Mouse (Mus musculus) left cerebral cortex, adult 9 months (tissue): ENCODE measurements at regions not wholly inside any gene's neighbourhood (a gene's known extent, or its start where the extent isn't known, plus 50 kb on each side); places are given as distances from the start of the nearest gene placed in this dataset.

Experiments used
- DNase-seq, 2 experiments: peaks; one replicate each; pipeline ENCODE4 v3.0.0; 2022; ENCODE audit warnings: low spot score in 2 of 2

DNA sequence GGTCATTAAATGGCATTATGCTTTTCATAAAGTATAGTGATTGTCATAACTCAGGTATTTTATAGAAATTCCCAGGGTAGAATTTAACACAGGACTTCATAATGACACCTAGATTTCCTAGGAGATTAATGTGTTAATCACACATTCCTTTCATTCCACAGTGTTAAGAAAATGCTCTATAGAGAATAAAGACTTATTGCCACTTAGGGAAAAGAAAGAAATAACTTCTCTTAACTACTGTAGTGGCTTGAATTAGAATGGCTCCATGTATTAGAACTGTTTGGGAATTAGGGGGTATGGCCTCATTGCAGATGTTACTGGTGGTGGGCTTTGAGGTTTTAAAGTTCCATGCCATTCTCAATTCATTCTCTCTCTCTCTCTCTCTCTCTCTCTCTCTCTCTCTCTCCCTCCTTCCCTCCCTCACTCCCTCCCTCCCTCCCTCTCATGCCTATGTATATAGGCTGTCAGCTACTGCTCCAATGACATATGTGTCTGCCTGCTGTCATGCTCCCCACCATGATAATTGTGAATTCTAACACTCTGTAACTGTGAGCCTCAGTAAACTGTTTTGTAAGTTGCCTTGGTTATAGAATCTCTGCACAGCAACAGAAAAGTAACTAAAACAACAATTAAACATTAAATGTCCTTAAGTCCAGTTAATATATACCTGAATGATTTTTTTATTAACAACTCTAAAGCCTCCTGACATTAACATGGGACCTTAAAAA is 425.1 kb upstream of the Depdc1a start:
- DNase-seq, result no peak

DNA sequence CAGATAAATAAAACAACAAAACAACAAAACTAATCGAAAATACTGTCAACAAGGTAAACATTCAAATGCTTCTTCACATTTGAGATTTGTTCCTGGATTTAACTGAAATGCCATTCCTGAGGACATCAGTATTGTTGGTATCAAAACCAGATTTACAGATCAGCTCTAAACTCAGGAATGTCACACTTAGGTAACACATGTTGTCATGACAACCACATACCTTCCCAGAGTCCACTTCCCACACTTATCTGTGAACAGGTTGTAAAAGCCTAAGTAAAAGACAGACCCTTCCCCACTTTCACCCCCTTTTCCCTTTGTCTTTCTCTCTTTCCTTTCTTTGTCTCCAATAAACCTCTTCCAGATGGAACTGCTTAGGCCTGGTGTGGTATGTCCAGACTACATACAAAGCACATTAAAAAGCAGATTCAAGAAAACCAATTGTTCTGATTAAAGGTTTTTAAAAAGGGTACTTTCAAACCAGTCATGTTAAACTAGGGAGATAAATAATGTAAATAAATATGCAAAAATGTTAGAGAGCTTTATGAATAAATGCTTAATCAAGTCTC is 438.2 kb upstream of the Depdc1a start:
- DNase-seq, result no peak

DNA sequence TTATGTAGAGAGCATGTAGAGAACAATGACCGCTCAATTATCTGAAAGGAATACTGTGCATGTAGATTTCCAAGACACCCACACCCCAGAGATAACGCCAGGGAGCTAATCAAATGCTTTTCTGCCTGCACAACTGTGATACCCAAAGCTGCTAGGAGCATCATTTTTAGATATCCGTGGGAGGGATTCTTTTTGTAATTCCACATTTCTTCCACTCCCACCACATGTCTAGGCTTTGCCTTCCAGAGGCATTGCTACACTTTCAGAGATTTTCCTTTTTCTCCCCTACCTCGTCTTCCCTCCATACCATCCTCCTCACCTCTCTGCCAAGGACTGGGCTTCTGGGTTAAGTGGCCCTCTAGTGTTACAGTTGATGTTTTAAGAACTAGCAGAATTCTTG is 460.4 kb upstream of the Depdc1a start:
- DNase-seq, result peak; percentile 80 to 85

DNA sequence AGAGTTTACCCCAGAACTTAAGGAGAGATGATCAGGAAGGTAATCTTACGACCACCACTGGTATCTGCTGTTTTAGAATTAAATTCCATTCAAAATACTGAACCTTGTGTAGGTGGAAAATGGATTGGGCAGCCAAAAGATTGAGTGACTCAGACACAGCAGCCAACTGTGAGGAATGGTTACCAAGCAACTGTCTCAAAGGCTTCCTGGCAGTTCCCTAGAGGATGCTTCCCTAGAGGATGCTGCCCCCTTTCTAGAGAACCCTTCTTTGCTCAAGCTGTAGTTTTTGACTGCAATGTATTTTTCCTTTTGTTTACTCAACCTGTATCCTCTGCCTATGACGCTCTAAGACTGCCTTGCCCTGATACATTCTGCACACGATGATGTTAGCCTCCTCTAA is 463.7 kb upstream of the Depdc1a start:
- DNase-seq, result peak; percentile 43 to 49

DNA sequence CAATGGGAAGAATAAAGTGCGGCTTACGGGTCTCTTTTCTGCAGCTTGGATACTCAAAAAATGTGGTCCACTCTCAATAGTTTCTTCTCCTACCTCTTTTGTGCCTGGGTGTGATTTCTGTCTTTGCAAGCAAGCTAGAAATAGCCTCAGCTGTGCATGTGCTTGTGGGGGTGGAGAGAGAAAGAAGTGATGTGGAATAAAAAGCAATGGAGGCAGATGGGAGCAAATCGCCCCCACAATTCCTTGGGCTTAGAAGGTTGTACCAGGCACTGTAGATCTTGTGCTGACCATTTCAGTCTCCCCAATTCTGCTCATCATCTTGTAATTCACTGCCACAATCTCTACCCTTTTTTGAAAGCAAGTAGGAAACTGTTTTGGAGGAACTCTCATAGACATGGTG is 464.6 kb upstream of the Depdc1a start:
- peak; percentile 79 to 80 for DNase-seq

DNA sequence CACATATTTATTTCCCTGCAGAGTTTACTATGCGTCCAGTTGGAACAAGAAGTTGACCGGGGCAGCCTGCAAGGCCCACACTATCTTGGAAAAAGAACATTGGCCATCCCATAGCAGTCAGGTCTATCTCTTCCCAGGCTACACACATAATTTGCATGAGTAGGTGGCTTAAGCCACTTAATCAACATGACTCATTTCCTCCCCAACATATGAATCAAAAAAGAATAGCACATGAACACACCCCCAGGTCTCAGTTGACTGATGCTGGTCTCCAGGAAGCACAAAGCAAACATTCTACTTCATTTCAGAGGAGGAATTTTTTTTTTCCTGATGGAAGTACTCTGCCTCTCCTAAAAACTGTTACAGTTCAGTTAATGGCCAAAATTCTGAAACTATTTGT is 465.3 kb upstream of the Depdc1a start:
- no peak for DNase-seq

DNA sequence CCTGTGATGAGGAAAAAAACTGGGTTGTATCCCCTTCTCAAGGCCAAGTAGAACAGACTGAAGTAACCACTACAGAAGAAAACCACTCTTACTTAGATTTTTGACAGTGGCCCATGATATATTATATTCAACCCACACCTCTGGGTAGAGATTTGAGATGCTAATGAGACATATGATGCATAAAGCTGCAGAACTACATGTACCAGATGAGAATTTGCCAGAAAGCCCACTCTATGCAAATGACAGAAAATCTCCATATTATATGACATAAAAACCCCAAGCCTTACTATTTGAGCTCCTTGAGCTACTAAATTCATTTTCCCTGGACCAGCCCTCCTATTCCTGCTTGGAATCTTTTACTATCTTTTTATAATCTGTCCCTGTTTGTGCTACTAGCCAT is 458.4 kb upstream of the Lrrc7 start:
- no peak for DNase-seq

DNA sequence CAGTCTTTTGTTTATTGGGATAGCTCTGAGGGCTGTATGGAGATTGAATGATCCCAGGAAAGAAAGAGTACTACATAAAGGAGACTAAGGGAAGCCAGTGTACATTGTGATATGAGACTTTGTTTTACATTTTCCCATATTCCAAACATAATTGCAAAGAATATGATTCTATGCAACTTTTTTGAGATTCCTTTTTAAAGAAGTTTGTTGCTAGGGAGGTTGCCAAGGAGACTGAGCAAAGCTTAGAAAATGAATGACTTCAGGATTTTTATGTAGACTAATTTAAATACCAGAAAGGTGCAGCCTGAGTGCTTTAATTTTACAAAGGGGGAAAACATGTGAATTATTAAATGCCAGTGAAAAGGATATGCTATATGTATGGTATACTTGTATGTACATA is 455.2 kb upstream of the Lrrc7 start:
- peak in 1 of 2 experiments; percentile 25 for DNase-seq

DNA sequence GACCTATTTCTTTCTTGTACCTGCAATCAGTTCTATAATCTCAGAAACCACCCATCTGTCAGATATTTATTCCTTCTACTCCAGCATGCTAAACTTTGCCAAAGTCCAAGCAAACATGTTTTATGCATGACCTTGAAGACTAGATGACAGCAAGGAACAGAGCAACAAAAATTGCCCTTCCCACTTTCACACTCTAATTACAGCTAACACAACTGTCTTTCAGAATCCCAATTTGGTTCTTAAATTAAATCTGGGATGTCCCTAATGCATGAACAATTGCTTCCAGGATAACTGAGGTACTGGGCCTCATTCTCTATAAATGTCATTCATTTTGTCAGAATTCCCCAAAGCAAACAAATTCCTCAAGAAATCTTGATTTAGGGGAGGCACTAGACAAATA is 454.4 kb upstream of the Lrrc7 start:
- DNase-seq, result no peak

DNA sequence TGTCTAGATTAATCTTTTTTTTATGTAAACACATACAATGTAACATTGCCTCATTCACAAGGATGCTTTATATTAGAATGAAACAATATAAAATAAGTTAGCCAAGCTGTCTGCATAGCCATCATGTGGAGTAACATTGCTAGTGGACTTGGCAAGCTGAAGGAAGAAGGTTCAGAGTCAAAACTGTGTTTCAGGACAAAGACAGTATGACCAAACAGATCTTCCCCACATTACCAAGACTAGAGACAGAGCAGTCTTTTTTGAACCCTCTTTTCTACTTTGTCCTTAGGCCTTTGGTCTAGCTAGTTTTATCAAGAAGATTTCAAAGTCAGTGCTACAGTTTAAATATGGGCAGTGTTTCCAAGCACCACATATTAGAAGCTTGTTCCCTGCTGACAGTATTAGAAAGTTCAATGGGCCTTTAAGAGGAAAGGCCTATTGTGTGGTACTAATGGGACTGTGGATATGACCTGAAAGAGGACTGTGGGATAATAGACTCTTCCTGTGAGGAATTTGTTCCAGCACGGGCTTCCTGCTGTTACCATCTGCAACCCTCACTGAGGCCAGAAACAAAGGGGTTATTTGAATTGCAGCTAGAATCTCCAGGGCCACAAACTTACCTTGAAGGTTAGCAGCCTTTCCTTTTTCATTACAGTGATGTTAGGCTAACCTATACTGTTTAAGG is 449.1 kb upstream of the Lrrc7 start:
- DNase-seq, result no peak

DNA sequence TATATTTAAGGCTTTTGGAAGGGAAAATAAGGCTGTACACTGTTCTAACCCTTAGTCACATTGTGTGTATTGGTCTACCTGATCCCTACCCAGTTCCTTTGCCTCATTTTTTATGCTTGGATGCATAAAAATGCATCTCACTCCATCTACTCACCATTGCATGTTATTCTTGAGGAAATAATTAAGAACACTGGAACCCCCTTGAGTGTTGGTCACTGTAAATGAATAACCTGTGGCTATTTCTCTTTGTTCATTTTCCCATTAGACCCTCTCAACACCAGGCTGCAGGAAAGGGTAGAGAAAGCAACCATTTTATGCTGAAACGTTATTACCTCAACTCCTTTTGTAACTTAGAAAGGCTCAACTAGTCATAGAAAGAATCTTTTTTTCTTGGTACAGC is 442.0 kb upstream of the Lrrc7 start:
- no peak for DNase-seq

DNA sequence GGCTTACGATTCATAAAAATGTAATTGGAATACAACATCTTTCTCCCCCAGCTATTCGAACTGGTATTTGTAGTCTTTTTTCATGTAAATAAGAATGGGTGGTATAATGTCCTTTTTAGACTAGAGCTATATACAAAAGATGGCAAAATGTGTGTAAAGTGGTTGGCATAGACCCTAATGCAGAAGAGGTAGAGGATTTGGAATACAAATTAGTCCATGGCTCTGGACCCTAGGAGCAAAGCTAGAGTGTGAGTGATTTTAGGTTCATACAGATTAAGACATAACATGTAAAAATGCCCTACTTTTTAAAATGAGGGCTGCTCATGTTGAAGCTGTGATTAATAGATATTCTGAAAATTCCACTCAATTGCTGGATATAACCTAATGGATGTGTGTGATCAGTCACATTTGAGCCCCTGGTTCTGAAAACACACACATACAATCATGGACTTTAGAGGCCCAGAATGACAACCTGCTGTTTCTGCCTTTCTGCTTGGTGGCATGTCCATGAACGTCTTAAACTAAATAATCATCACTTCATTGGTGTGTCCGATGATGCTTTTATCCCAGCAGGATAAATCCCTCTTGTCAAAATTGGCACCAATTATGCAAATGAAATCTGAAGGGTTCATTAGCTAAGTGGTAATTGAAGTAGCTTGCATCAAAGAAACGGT is 423.6 kb upstream of the Lrrc7 start:
- no peak for DNase-seq

DNA sequence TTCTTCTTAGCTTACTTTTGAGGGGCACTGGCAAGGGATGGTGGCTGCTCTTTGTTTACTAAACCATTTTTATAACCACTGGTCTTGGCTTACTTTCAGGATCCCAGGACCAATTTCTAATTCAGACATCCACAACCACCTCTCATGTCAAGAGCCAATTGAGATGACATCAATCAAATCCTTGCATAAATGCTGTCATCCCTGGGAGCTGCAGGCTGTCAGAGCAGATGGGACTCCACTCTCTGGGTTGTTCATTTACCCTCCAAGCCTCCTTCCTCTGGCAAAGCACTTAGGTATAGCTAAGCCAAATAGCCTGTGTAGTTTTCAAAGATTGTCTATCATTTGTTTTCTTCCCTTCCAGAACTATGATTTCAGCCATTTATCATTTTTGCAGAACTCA is 385.0 kb upstream of the Lrrc7 start:
- DNase-seq, result no peak

DNA sequence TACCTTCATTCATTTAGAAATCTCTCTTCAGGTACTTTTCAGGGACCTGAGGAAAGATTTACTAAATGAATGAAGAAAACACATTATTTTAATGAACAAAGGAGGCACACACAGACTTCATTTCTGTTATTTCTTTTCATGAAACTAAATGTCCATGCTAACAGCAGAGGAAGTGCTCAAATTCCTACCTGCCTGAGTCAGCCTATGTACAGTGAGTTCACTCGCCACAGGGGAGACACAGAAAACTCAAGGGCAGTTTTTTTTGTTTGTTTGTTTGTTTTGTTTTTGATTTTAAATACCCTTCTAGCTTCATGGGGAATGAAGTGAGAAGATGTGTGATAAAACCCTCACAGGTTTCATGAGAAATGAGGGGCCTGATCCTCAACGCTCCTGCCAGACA is 343.1 kb upstream of the Lrrc7 start:
- DNase-seq, result no peak

DNA sequence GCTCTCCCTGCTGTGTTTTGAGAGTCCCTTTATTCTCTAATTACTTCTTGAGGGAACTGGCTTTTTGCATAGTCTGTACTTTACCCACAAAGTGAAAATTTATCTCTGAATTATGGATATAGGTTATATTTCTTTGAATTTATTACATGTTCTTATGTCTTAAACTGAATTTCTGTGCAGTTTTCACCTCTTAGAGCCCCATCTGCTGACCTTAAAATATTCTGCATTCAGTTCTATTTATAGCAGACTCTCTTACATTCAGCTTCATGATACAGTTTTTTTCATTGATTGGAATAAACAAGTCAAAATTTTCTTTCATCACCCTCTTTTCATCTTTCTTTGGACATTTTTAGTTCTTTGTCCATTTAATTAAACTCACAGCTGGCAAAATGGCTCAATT is 337.4 kb upstream of the Lrrc7 start:
- DNase-seq, result no peak

DNA sequence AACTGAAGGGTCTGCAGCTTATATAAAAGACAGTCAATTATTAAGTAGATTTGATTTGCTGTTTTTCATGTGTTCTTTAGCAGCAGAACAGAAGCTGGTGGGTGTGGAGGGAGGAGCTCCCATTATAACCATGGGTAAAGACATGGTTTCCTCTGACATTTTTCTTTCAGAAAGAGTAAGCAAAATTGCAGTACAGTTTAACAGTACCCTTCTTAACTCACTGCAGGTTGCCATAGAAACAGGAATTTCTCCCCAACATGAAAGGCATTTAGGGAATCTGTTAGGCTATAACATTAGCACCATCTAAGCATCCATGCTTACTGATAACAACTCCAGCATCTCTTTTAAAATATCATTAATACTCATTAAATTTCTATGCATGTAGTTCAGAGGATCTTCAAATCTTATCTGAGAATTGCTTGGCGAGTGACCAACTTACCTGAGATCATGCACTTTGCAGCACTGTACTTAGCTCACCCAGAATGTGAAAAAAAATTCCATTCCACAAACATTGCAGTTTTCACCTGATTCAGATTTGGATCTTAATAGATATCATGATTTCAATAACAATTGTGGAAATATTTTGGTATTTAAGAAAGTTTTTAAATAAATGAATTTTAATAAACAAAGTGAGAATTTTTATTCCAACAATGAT is 324.8 kb upstream of the Lrrc7 start:
- peak; percentile 7 to 40 for DNase-seq

DNA sequence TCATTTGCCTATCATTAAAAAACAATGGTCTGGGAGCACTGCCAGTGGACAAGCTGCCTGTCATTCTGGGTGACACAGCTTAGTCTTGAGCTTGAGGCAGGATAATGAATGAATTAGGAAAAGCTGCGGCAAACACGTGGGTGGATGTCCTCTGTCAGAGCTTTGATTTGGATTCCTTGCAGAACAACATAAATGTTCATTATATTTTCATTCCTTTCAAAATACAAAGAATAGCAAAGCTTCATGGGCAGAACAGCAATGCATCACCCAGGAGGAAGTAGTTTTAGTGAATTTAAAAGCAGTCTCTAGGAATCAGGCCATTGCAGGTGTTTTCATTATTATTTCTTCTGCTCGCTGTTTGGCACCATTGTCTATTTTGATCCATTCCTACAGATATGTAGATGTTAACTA is 324.3 kb upstream of the Lrrc7 start:
- peak in 1 of 2 experiments; percentile 29 for DNase-seq
